Mouse (Mus musculus): ENCODE data around the gene Trpm4.
A peak's percentile ranks its signal among the peaks of the same experiment; 100 is the strongest.

The Trpm4 gene

DNA sequence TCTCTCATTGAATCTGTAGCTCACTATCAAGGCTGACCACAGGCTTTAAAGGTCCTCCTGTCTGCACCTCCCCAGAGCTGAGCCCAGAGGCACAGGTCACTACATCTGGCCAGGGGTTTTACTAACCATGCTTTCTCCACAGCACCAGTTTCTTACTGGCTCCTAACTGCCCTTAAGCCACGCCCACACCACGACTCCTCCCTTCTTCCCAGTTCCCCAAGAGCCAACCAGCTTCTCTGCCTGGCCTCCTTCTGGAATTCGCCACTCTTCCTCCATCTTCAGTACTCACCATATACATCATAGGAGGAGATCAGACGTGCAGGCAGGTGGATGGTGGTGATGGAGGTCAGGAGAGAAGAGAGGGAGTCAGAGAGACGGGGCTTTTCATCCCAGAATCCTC lies 19.5 kb upstream of the Trpm4 start:
- DNase-seq (ENCODE audit: low read depth, low spot score): no peak

DNA sequence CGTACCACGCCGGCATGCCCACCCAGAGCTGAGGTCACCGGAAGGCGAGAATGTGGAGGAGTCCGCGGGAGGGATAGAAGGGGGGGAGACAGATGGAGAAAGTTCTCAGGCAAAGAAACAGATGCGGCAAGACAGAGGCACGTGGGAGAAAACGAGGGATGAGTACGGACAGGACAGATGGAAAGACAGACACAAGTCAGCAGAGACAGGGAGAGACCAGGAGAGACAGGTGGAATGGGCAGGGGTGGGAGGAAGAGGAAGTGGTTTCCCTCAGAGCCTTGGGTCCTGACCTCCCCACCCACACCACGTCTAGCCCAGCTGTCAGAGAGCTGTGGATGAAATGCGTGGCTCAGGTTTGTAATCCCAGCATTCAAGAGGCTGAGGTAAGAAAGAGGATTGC lies 13.3 kb upstream of the Trpm4 start:
- no peak for DNase-seq (ENCODE audit: low read depth, low spot score)

DNA sequence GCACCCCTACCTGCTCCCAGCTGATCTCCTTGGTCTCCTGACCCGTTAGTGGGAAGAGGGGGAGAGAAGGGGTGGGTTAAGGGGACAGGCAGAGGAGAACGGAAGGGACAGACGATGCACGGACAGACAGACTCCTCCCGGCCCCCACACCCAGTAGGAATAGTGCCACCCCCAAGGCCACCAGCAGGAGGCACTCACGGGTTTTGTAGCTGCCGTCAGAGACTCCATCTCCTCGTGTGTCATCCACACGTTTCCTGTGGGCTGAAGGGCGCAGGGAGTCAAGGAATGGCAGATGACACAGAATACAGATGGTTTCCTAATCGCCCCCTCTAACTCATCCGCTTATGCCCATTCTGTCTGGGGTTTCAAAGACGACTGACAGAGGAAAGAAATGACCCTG lies 10.0 kb upstream of the Trpm4 start:
- no peak for DNase-seq (ENCODE audit: low read depth, low spot score)

DNA sequence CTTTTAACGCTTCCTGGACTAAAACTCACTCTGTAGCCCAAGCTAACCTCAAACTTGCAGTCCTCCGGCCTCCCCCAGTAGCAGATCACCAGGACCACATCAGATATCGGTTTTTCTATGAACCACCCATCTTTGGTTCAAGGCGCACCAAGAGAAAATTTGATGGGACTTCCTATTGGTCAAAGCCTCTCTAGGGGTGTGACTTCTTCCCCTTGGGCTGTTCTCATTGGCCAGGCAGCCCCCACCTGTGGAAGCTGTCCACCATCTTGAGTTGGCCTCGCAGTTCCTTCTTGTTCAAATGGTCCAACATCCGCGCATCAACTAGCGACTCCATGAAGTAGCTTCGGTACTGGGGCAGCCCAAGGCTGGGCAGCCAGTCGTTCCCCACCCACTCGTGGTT lies 8.5 kb upstream of the Trpm4 start:
- DNase-seq (ENCODE audit: low read depth, low spot score): no peak

DNA sequence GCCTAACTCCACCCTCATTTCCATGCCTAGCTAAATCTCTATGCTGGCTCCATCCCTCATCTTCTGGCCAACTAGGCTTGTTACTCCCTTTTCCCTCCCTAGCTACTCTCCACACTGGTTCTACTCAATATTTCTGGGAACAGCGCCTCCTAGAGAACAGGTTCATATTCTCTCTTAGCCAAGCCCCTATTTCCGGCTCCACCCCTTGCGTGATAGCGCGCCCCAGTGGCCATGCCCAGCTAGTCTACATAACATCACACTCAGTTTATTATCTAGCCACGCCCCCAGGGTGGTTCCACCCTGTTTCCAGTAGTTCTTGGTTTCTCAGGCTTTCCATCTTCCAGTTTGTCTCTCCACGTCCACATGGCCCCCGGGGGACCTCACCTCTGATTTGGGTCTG lies 7.7 kb upstream of the Trpm4 start:
- DNase-seq (ENCODE audit: low read depth, low spot score): peak; percentile 89

DNA sequence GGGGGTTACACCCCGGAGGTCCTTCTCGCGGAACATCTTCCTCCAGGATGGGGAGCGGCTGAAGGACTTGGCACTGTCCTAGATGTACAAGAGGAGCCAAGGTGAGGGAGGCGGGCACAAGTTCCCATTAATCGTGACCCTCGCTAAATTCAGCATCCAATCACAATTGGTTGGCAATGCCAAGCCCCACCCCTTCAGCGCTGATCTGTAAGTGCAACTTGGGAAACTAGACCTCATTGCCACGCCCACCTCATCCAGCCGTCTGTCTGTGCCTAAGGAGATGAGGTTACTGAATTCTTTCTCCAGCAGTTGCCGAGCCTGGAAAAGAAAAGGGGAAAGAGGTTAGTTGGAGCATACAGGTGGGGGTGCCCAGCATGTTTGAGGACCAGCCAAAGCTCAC lies 7.1 kb upstream of the Trpm4 start:
- peak; percentile 77 for DNase-seq (ENCODE audit: low read depth, low spot score)

DNA sequence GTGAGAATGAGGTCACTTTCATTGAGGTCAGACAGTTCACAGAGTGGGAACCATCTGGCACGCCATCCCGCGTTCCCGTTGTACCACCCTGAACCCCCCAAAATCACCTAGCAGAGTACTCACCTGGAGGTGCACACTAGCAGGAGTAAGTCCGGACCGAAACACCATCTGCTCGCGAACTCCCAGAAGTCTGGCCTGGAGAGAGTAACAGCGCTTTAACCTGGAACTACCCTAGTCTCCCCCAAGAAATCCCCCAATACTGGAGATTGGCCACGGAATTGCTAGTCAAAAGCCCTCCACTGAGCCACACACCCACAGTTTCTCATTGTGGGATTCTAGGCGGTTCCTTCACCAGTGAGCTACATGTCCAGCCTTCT lies 6.5 kb upstream of the Trpm4 start:
- no peak for DNase-seq (ENCODE audit: low read depth, low spot score)

DNA sequence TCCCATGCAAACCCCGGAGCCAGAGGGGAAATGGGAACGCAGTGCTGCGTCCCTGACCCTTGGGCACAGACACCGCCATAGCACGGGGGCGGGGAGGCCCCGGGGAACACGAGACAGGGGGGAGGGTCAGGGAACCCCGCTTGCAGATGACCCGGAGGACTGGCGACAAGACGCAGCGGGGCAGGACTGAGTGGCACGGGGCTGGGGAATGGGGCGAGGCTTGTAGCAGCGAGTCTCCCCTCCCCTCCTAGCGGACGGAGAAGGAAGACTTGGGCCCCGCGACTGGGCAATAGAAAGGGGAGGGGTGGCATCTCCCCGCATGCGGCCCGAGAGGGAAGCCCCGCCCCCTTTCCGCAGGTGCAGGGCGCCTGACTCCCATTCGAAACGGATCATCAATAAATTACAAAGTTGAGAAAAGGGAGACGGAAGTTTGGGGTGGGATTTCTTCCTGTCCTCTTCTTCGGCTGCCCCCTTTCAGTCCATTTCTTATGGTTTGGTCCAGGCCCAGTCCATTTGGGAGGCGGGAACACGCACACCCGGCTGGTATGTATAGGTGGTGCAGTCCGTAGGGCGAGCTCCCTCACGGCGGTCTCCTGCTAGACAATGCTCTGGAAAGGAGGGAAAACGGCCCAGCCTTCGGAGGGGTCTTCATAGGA lies 6.0 kb upstream of the Trpm4 start:
- DNase-seq (ENCODE audit: low read depth, low spot score): peak; percentile 85

DNA sequence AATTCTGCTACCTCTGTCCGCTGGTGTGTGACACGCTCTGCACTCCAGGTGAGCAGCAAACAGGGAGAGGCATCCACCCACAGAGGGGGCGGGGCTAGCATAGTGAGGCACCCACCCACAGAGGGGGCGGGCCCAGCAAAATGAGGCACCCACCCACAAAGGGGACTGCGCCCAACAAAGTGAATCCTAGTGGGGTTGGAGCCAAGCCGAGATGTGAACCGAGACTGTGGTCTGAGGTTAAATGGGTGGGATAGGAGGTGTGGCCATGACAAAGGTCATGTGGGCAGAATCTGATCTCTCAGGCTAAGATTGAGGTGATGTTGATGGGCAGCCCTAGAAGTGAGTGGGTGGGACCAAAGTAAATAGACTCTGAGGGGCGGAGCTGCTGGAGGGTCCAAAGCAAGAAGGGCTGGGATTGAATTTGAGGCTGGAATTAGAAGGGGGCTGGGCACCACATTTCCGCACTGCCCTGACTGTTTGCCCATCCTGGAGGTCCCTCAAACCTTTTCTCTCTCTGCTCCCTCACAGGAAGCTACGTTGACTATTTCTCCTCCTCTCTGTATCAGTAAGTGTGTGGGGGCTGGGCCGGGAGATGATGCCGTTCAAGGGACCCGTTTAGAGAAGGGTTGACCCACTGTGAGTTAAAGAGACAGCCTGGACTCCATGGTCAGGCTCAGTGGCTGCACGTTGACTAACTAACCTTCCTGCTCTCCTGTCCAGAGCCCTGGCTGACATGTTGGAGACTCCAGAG lies 4.8 kb upstream of the Trpm4 start:
- no peak for DNase-seq (ENCODE audit: low read depth, low spot score)

DNA sequence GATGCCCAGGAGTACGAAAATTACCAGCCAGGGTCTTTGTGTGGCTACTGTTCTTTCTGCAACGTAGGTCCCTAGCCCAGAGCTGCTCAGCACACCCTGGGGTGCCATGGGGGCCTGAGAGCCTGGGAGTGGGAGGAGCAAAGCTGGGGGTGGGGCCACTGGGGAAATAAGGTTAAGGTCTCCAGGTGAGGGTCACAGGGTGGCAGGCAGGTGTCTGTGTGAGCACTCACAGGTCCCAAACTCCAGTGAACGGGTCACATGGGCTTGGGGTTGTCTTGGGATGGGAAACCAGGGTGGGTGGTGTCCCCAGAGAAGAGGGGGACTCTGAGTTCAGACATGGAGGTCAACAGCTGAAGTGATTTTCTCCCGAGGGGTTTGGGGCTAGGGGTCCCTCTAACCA lies 3.9 kb upstream of the Trpm4 start:
- DNase-seq (ENCODE audit: low read depth, low spot score): no peak

DNA sequence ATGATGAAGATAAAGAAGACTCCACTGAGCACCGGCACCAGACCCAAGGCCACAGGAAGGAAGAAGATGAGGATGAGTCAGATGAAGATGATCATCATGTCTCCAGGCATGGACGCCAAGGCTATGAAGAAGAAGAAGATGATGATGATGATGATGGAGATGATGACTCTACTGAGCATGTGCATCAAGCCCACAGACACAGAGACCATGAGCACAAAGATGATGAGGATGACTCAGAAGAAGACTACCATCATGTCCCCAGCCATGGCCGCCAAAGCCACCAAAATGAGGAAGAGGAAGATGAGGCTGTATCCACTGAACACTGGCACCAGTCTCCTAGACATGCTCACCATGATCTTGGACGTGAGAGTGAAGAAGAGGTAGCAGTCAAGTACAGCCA lies 2.7 kb upstream of the Trpm4 start:
- DNase-seq (ENCODE audit: low read depth, low spot score): no peak

DNA sequence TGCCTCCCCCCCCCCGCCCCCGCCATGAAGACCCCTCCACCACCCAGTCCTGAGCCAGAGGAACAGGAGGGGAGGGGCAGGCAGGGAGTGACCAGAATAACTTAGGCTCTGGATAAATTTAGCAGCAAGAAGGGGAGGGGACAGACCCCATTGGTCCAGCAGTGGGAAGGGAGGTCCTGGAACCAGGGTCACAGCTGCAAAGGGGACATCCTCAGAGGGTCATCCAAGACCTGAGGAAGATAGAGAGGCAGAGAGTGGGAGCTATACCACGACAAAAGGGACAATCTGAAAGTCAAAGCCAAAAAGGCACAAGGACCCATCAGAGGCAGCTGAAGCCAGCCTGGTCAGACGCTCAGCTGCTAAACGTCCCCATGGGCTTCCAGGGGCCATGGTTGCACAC lies 1.5 kb upstream of the Trpm4 start, which contains the start of gene Hrc:
TSS of gene Hrc (plus strand) at position 235 of the 400 bp plus-strand sequence.
- no peak for DNase-seq (ENCODE audit: low read depth, low spot score)

DNA sequence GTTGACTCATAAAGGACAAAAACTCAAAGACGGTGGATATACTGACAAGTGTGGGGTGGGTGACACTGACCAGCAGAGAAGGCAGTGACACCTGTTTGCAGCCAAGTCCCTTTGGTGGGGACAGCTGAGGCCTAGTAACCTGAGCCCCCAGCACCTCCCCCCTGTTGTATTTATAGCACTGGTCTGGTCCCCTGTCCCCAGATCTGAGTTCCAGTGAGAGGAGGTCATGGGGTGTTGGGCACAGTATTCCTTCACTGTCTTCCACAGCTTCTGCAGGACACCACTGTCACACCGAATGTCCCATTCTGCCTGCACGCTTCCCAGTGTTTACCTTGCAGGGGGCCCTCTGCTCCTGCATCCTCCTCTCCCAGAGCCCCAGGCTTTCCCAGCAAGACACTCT lies 1.0 kb upstream of the Trpm4 start:
- DNase-seq (ENCODE audit: low read depth, low spot score): no peak

DNA sequence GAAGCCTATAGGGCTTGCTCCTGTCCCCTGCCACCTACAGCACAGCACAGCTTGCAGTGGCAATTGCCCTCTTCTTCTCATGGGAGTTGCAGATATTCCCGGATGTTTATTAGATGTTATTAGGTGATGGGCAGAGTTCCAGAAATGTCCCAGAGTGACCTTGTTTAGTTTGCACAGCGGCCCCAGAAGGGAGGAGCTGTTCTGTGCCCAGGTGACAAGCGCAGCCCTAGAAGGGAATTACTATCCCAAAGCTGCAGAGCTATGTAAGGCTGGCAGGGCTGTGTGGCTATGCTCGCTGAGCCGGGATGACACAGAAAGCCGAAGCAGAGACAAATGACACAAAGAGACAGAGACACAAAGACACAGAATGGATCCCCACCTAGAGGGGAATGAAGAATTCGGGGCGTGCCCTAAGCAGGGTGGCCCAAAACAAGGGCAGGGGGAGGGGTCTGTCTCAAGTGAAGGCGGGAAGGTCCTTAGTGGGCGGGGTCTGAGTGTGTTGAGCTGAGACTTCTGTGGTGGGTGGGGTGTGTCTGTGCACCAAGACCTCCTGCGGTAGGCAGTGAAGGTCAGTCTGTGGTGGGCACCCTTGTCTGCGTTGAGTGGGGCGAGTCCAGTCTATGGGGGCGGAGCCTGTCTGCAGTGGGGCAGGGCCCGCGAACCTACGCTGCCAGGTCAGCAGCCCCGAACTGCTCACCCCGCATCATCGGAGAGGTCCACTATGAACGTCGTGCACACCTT lies 725 bp downstream of the Trpm4 start:
- peak; percentile 64 for DNase-seq (ENCODE audit: low read depth, low spot score)

DNA sequence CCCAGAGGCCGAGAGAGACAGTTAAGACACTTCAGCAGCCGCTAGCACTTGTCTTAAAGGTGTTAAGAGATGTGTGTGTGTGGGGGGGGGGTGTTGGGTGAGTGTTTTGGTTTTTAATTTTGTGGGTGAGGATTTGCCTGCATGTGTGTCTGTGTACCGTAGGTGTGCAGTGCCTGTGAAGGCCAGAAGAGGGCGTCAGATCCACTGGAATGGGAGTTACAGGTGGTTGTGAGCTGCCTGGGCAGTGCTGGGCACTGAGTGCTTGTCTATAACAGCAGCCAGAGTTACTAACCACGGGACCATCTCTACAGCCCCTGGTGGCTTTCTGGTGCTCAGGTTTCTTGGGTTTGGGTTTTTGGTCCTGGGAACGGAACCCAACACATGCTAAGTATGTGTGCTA lies 2.1 kb downstream of the Trpm4 start:
- no peak for DNase-seq (ENCODE audit: low read depth, low spot score)

DNA sequence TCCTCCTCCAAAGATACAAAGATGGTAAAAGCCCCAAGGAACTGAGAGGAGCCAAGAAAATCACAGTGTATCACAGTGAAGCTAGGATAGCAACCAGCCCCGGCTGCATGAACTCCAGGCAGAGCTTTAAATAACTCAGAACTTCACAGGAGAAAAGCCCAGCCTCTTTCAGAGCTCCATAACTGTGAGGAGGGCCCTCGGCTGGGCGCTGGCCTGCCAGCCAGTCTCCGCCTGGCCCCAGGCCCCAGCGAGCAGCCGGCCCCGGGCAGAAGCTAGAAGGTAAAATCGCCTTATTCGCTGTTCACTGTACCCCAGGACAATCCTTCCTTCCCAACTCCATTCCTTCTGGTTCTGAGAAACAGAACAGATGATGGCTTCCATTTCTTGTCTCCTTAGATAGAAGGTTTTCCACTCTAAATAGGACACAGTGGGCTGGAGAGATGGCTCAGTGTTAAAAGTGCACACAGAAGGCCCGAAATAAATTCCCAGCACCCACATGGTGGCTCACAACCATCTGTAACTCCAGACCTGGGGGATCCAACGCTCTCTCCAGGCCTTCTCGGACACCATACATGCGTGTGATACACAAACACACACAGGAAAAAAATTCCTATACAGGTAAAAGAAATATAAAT lies 4.6 kb downstream of the Trpm4 start:
- no peak for DNase-seq (ENCODE audit: low read depth, low spot score)

DNA sequence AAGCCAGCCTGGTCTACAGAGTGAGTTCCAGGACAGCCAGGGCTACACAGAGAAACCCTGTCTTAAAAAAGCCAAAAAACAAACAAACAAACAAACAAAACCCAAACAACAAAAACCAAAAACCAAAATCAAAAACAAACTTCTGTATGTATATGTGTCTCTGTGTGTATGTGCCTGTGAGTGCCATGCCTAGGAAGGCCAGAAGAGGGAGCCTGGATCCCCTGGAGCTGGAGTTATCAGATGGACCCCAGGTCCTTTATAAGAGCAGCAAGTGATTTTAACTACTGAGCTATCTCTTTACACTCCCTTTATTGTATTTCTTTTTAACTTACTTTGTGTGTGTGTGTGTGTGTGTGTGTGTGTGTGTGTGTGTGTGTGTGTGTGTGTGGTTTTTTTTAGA lies 7.8 kb downstream of the Trpm4 start:
- DNase-seq (ENCODE audit: low read depth, low spot score): no peak

DNA sequence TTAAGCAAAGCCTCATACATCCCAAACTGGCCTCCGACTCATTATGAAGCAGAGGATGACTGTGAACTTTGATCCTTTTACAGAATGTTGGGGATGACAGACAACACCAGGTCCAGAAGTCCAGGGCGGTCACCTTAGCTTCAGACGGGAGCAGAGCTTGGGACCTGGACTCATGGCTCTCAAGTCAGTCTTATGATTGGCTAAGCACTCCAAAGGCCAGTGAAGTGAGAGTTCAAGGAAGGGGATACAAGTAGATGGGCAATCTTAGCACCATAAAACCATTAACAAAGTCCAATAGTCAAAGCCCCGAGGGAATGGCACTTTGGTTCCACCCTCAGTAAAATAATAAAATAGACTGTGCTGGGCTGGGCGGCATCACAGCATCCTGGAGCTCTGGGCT lies 10.5 kb downstream of the Trpm4 start:
- no peak for DNase-seq (ENCODE audit: low read depth, low spot score)

DNA sequence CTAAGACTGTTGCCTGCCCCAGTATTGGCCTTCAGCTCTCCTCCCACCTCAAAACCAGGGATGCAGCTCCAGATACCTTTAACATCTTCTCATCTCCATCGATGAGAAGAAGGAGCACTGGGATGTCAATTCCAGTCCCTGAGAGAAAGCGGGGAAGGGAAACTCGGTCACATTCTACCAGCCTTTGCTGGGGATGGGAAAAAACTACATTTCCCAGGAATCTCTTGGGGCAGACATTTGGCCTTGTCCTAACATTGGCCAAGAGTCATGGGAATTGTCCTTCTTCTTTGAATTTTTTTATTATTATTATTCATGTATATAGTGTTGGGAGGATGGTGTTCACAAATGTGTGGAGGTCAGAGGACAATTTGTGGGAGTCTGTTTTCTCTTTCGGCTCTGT lies 11.3 kb downstream of the Trpm4 start:
- no peak for DNase-seq (ENCODE audit: low read depth, low spot score)

DNA sequence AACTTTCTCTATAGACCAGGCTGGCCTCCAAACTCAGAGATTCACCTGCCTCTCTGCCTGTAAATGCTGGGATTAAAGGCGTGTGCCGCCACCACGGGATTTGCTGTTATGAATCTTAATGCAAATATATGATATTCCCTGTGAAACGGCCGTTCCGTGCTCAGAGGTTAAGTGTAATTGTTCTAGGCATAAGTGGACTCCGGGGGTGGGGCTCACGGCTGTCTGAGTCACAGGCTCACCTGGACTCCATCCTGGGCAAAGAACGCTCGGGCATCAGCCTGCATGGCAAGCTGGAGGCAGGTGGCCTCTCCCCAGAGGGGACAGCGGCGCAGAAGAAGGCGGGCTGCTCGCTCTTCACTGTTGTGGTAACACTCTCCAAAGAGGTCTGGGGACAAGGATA lies 17.0 kb downstream of the Trpm4 start:
- DNase-seq (ENCODE audit: low read depth, low spot score): no peak

DNA sequence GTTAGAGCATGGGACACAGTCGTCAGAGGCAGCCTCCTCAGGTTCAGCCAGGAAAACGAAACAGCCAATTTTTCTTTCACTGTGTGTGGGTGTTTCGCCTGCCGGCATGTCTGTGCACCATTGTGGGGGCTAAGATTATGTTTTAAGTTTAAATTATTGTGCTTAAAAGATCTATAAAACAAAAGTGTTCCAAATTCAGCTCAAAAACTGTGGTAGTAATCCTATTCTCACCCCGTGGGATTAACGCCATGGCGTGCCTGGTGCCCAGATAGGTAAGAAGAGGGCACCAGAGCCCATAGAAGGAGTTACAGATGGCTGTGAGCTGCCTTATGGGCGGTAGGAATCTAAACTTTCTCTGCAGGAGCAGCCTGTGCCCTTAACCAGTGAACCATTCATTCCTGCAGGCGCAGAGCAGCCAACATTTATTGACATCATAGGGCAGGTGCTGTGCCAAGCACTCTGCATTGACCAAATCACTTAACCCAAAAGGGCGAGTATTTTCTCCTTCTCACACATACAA lies 18.3 kb downstream of the Trpm4 start:
- DNase-seq (ENCODE audit: low read depth, low spot score): no peak

DNA sequence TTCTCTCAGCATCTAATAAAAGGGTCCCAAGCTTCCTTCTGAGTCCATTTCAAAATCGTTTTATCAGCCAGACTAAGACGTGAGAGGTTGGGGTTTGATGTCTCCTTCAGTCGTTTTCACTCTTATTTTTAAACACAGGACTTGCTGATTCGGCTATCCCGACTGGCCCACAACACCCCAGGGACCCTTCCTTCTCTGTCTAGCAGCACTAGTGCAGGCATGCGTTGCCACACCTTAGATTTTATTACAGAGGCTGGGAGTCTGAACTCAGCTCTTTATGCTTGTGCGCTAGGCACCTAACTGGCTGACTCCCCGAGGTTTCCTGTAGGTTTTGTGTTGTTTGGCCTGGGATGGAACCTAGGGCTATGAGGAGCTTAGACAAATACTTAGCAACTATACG lies 20.1 kb downstream of the Trpm4 start:
- DNase-seq (ENCODE audit: low read depth, low spot score): no peak
